Mouse (Mus musculus) small intestine, adult 2 months (tissue): ENCODE results near the gene Exosc7.

Experiments used
- CTCF ChIP-seq: fragments of 200-500 bp; IDR thresholded peaks from 2 replicates; pipeline ENCODE4 v1.5.1; 2012; ENCODE audit warnings: low read depth, mild to moderate bottlenecking, control low read depth, inconsistent platforms, low read length, moderate library complexity, mixed read lengths; ENCODE audit not compliant: insufficient replicate concordance, insufficient read length; ENCODE audit errors: extremely low read depth
- POLR2A ChIP-seq: fragments of 200-500 bp; IDR thresholded peaks from 2 replicates; pipeline ENCODE4 v1.6.1; 2012; ENCODE audit warnings: low read depth, mild to moderate bottlenecking, control low read depth, inconsistent platforms, low read length, moderate library complexity

- TF ChIP-seq POLR2A (no peak), CTCF (no peak)
Measured at GRCm38 (mm10) chr9:123132994-123133393, 20.0 kb downstream of the Exosc7 start.
